Mouse (Mus musculus): ENCODE data around the gene Fam71e2.

Gene Fam71e2

DNA sequence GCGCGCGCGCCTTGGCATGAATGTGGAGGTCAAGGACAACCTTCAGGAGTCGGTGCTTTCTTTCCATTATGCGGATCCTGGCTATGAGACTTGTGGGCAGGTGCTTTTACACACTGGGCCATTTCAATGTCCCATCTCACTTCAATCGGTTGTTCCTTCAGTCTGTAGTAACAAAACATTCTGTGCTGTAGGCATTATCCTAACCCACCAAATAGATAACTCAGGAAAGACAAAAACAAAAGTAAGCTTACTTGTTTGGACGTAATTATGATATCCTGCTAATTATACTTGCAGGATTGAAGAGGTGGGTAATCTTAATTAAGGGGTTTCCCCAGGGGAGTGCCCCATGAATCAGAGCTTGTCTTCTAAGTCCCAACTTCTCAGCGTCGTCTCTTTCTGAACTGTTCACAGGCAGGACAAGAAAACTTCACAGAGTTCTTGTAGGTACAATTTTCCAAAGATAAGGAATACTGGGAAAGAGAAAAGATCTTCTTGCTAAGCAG is 32.0 kb downstream of the Fam71e2 start:
- DNase-seq = no peak

- peak; percentile 70 for DNase-seq
These were observed 38.1 kb downstream of the Fam71e2 start for GRCm38 (mm10) chr7:4732968-4733392.

GRCm38 (mm10) chr7:4731090-4731489 is 40.0 kb downstream of the Fam71e2 start:
- no peak for DNase-seq

GRCm38 (mm10) chr7:4725169-4725568 is 45.9 kb downstream of the Fam71e2 start, which contains the start of gene Tmem150b:
Gene Tmem150b, minus strand, starts transcription at chr7:4725249.
- DNase-seq = no peak

GRCm38 (mm10) chr7:4724359-4724758 is 46.7 kb downstream of the Fam71e2 start:
- DNase-seq = no peak

GRCm38 (mm10) chr7:4723508-4723907 is 47.6 kb downstream of the Fam71e2 start:
- DNase-seq = no peak

- no peak for DNase-seq
These were observed 51.8 kb downstream of the Fam71e2 start for GRCm38 (mm10) chr7:4719276-4719675.

GRCm38 (mm10) chr7:4716955-4717354 is 54.1 kb downstream of the Fam71e2 start:
- DNase-seq = no peak

DNA sequence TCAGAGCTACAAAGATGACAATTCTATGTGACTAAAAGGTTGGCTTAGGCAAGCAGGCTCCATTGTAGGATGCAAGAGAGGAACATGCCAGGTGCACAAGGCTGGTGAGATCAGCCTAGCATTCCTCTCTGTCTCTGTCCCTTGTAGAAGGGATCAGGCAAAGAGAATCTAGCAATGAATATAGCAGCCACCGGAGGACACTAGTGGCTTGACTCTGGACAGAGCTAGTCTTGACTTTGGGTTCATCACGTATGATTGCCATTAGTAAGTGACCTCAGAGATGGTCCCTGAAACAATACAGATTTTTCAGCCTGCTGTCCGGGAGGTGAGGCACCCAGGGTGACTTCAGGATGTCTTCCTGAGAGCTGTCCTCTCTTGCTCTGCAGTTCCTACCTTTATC is 58.5 kb downstream of the Fam71e2 start:
- no peak for DNase-seq

DNA sequence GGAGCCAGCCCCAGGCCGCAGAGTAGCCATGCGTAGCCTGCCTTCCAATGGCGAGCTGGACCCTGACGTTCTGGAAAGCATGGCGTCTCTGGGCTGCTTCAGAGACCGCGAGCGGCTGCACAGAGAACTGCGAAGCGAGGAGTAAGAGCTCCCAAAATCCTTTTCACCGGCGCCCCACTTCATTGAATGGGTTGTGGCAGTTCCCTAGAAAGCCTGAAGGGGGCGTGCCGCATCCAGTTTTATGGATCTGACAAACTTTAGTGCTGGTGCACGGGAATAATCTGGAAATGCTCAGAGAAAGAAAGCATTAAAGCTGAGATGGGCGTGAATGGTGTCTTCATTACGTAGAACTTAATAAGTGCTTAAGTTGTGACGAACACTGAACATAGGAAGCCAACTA is 66.0 kb downstream of the Fam71e2 start:
- DNase-seq = peak; percentile 50
